Mouse (Mus musculus) Muller cell, postnatal 12 days (primary cell): ENCODE measurements around the gene BC049730.

Experiments used
- DNase-seq: peaks from one replicate; pipeline ENCODE4 v3.0.0-alpha.2; 2015; ENCODE audit errors: inconsistent ontology term

The BC049730 gene

GRCm38 (mm10) chr7:24762574-24762973, 53.5 kb downstream of the BC049730 start:
- DNase-seq = no peak
